Mouse (Mus musculus): Measurements from ENCODE around the gene Nod1. TPM values are rescaled to one million over a fixed set of nuclear protein-coding genes. Genes with fewer than 3 reads are reported as not detected.

Nod1 gene
- total and polyA plus RNA-seq, 3 experiments, result 9.2 to 24.8 (median 13.1) TPM

GRCm38 (mm10) chr6:54940126-54940525 is 32.3 kb downstream of the Nod1 start:
- no peak for DNase-seq

GRCm38 (mm10) chr6:54939631-54940030 is 32.8 kb downstream of the Nod1 start:
- DNase-seq, result peak; percentile 75

- DNase-seq, result no peak
These were observed 35.9 kb downstream of the Nod1 start for GRCm38 (mm10) chr6:54936496-54936895.

- DNase-seq, result no peak
These were observed 37.5 kb downstream of the Nod1 start for GRCm38 (mm10) chr6:54934930-54935329.

GRCm38 (mm10) chr6:54934313-54934712 is 38.1 kb downstream of the Nod1 start:
- no peak for DNase-seq

GRCm38 (mm10) chr6:54933866-54934265 is 38.5 kb downstream of the Nod1 start:
- no peak for DNase-seq

GRCm38 (mm10) chr6:54933216-54933615 is 39.2 kb downstream of the Nod1 start:
- DNase-seq, result no peak

- no peak for DNase-seq
These were observed 39.9 kb downstream of the Nod1 start for GRCm38 (mm10) chr6:54932526-54932925.

- DNase-seq, result no peak
These were observed 40.8 kb downstream of the Nod1 start for GRCm38 (mm10) chr6:54931641-54932040.

- DNase-seq, result no peak
These were observed 44.5 kb downstream of the Nod1 start for GRCm38 (mm10) chr6:54927946-54928345.

- DNase-seq, result no peak
These were observed 45.5 kb downstream of the Nod1 start for GRCm38 (mm10) chr6:54926899-54927298.

GRCm38 (mm10) chr6:54925736-54926440 is 46.5 kb downstream of the Nod1 start:
- DNase-seq, result no peak

- no peak for DNase-seq
These were observed 47.9 kb downstream of the Nod1 start for GRCm38 (mm10) chr6:54924538-54924937.

- no peak for DNase-seq
These were observed 53.9 kb downstream of the Nod1 start for GRCm38 (mm10) chr6:54918521-54918920.

GRCm38 (mm10) chr6:54917523-54917922 is 54.9 kb downstream of the Nod1 start:
- DNase-seq, result peak; percentile 65

GRCm38 (mm10) chr6:54916941-54917340 is 55.5 kb downstream of the Nod1 start:
- no peak for DNase-seq

- no peak for DNase-seq
These were observed 56.2 kb downstream of the Nod1 start for GRCm38 (mm10) chr6:54916163-54916562.

GRCm38 (mm10) chr6:54914977-54915376 is 57.4 kb downstream of the Nod1 start:
- no peak for DNase-seq

- DNase-seq, result no peak
These were observed 66.1 kb downstream of the Nod1 start for GRCm38 (mm10) chr6:54906053-54907040.

- no peak for DNase-seq
These were observed 69.9 kb downstream of the Nod1 start for GRCm38 (mm10) chr6:54902547-54902946.

GRCm38 (mm10) chr6:54900256-54900655 is 72.2 kb downstream of the Nod1 start:
- DNase-seq, result no peak

GRCm38 (mm10) chr6:54891384-54891783 is 81.0 kb downstream of the Nod1 start:
- no peak for DNase-seq

- DNase-seq, result no peak
These were observed 82.2 kb downstream of the Nod1 start for GRCm38 (mm10) chr6:54890221-54890620.

Measured in adrenal gland, adult 2 months (tissue).